Mouse (Mus musculus) myocyte (in vitro differentiated cells): ENCODE results near the gene Slc25a38. TPM values are rescaled to one million over a fixed set of nuclear protein-coding genes. Genes with fewer than 3 reads are reported as not detected.
A peak's percentile ranks its signal among the peaks of the same experiment; 100 is the strongest.

ENCODE experiments used
- H3K27me3 ChIP-seq: one replicate; pipeline ENCODE4 v1.6.1; 2011; ENCODE audit not compliant: control insufficient read depth, insufficient read depth, insufficient read length
- H3K36me3 ChIP-seq: one replicate; pipeline ENCODE4 v1.6.1; 2011; ENCODE audit not compliant: control insufficient read depth, insufficient read depth
- H3K4me2 ChIP-seq: one replicate; pipeline ENCODE4 v1.6.1; 2011; ENCODE audit warnings: low read depth, control low read depth
- H3K4me3 ChIP-seq: one replicate; pipeline ENCODE4 v1.5.1; 2011; ENCODE audit warnings: mild to moderate bottlenecking, control low read depth, moderate library complexity
- H3K79me2 ChIP-seq: one replicate; pipeline ENCODE4 v1.6.1; 2011; ENCODE audit not compliant: control insufficient read depth, insufficient read depth
- H3ac ChIP-seq: one replicate; pipeline ENCODE4 v1.6.1; 2011; ENCODE audit not compliant: control insufficient read depth, insufficient read length
- CEBPB ChIP-seq: IDR thresholded peaks from 2 replicates; pipeline ENCODE4 v1.6.1; 2011; ENCODE audit warnings: mild to moderate bottlenecking, moderate library complexity; ENCODE audit not compliant: poor library complexity, insufficient read depth, severe bottlenecking
- E2F4 ChIP-seq: IDR thresholded peaks from one replicate; pipeline ENCODE4 v1.6.1; 2011; ENCODE audit warnings: mild to moderate bottlenecking, control low read depth, moderate library complexity; ENCODE audit not compliant: insufficient read depth
- MAX ChIP-seq: IDR thresholded peaks from one replicate; pipeline ENCODE4 v1.6.1; 2011; ENCODE audit warnings: low read depth, mild to moderate bottlenecking, control low read depth
- MYOD1 ChIP-seq, 3 experiments: IDR thresholded peaks; one replicate each; pipeline ENCODE4 v1.6.1; 2011; ENCODE audit warnings: control low read depth in 2 of 3, low read depth in 2 of 3, mild to moderate bottlenecking in 2 of 3, moderate library complexity in 1 of 3; ENCODE audit not compliant: insufficient read length in 2 of 3, control insufficient read depth in 1 of 3
- MYOG ChIP-seq, 3 experiments: IDR thresholded peaks; one replicate each; pipeline ENCODE4 v1.6.1; 2011; ENCODE audit warnings: control low read depth in 2 of 3, low read depth in 2 of 3, mild to moderate bottlenecking in 2 of 3; ENCODE audit not compliant: insufficient read length in 2 of 3, control insufficient read depth in 1 of 3, insufficient read depth in 1 of 3
- POLR2A ChIP-seq: IDR thresholded peaks from one replicate; pipeline ENCODE4 v1.6.1; 2011; ENCODE audit warnings: low read depth, mild to moderate bottlenecking, control low read depth, moderate library complexity; ENCODE audit not compliant: insufficient read length
- POLR2AphosphoS2 ChIP-seq: IDR thresholded peaks from one replicate; pipeline ENCODE4 v1.6.1; 2011; ENCODE audit warnings: low read depth, control low read depth; ENCODE audit not compliant: insufficient read length
- REST ChIP-seq: IDR thresholded peaks from one replicate; pipeline ENCODE4 v1.6.1; 2011; ENCODE audit warnings: mild to moderate bottlenecking, control low read depth, moderate library complexity; ENCODE audit not compliant: insufficient read depth, insufficient read length
- SRF ChIP-seq: IDR thresholded peaks from one replicate; pipeline ENCODE4 v1.6.1; 2011; ENCODE audit warnings: low read depth; ENCODE audit not compliant: control insufficient read depth, insufficient read length
- TCF12 ChIP-seq: IDR thresholded peaks from one replicate; pipeline ENCODE4 v1.6.1; 2011; ENCODE audit warnings: mild to moderate bottlenecking, control low read depth; ENCODE audit not compliant: poor library complexity, insufficient read depth, severe bottlenecking
- TCF3 ChIP-seq: IDR thresholded peaks from one replicate; pipeline ENCODE4 v1.6.1; 2011; ENCODE audit warnings: low read depth, control low read depth; ENCODE audit not compliant: insufficient read length
- USF1 ChIP-seq: IDR thresholded peaks from one replicate; pipeline ENCODE4 v1.6.1; 2011; ENCODE audit warnings: low read depth, mild to moderate bottlenecking, control low read depth, moderate library complexity
- polyA plus RNA-seq: library from polyadenylated mRNA; unstranded; fragments of >200 nt; fragmentation: generic; extraction: Trizol; gene quantifications from one replicate; pipeline ENCODE4 v1.2.1, GENCODE M21; 2012; ENCODE audit warnings: missing spikeins

The Slc25a38 gene
- 12.9 TPM for polyA plus RNA-seq

DNA sequence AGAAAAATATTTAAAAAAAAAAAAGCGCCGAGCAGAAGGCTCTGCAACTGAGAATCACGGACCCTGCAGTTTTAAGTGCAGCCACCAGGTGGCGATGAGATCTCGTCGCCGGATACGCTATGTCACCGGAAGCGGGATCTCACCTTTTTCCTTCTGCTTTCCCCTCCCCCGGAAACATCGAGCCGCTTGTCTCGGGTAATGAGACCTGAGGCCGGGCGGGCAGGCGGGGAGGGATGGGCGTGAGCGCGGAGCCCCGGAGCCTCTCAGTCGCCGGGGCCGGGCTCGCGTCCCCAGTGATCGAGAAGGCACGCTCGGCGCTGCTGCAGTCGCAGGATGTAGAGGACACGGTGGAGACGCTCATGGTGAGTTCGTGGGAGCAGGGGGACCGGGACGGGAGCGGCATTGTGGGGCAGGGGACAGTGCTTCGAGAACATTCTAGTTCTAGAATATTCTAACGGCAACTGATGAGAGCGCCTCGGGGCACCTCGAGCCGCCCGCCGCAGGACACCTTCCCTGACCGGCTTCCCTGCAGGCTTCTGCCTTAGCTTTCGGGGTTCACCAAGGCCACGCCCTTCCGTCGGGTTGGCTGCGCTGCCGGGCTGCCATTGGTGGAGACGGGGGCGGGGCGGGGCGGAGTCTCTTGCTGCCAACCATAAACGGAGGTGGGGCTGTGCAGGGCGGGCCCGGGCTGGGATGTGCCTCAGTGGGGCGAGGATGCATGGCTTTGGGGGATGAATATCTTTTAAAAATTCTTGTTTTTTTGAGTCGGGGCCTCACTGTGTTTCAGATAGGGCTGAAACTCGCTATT lies at the start of gene Slc25a38:
TSS of gene Slc25a38 (plus strand) at position 164 of the 808 bp plus-strand sequence.
- TF ChIP-seq USF1 (no peak), POLR2AphosphoS2 (peak; percentile 61), TCF3 (no peak), SRF (peak; percentile 71), TCF12 (no peak), POLR2A (peak; percentile 69)
- H3K36me3 ChIP-seq = no peaks in the 10 kb centered on the region
- peak within 1 kb of the TSS; percentile 98 for H3K4me2 ChIP-seq
- peaks cover 7% of the 10 kb centered on the region for H3K79me2 ChIP-seq
- H3K27me3 ChIP-seq = no peaks in the 10 kb centered on the region
- H3K4me3 ChIP-seq = peak within 1 kb of the TSS; percentile 56
- H3ac ChIP-seq = peak within 1 kb of the TSS; percentile 65

DNA sequence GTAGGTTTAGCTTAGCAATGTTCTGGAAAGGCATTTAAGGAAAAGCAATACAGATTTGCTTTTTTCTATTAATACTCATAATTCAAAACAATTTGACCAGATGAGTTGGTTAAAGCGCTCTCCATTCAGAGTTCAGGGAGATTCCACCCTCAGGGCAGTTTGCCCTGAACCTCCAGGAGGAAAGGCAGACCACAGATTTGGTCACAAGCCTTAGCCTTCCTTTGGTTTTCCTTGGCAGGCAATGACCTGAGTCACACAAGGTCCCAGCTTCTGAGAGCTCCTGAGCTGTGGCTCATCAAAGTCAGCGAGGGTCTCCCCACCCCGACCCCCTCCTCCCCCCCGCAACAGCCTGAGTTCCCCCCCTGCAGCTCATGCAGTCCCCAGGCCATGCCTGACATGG lies 45.9 kb upstream of the Slc25a38 start:
- no peaks in the 10 kb centered on the region for H3K36me3 ChIP-seq
- H3K4me2 ChIP-seq = no peak overlapping the region
- no peak overlapping the region for H3K4me3 ChIP-seq
- peaks cover 13% of the 10 kb centered on the region for H3K27me3 ChIP-seq
- no peaks in the 10 kb centered on the region for H3K79me2 ChIP-seq
- no peak overlapping the region for H3ac ChIP-seq
- TF ChIP-seq E2F4 = no peak
- TF ChIP-seq CEBPB = no peak
- TF ChIP-seq SRF = no peak
- TF ChIP-seq MYOD1 (IDR thresholded peaks at IDR 0.05; ENCODE audit: control insufficient read depth in 1 of 3, insufficient read length in 2 of 3, low read depth in 2 of 3) = no peak
- no peak for TF ChIP-seq POLR2A
- no peak for TF ChIP-seq POLR2AphosphoS2
- TF ChIP-seq TCF12 = no peak
- TF ChIP-seq TCF3 = no peak
- TF ChIP-seq MAX = no peak
- TF ChIP-seq MYOG (IDR thresholded peaks at IDR 0.05; ENCODE audit: control insufficient read depth in 1 of 3, insufficient read depth in 1 of 3, insufficient read length in 2 of 3, low read depth in 2 of 3) = no peak
- TF ChIP-seq REST = no peak
- no peak for TF ChIP-seq USF1

DNA sequence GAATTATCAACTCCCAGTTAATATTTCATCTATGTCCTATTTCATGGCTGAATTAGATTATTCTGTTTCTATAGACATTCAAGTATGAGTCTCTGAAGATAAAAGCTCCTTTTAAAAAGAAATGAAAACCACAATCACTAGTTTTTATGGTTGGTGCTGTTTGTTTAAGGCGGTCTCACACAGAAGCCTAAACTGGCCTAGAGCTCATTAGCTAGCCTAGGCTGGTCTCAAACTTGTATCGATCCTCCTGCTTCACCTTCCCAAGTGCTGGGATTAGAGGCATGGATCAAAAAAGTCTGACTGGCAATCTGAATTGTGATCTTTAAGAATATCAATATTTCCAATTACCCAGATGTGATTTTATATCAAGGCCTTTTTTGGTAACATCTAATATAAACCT lies 42.6 kb upstream of the Slc25a38 start:
- H3K27me3 ChIP-seq = peaks cover 13% of the 10 kb centered on the region
- H3ac ChIP-seq = no peak overlapping the region
- H3K4me2 ChIP-seq = no peak overlapping the region
- TF ChIP-seq MAX (no peak), USF1 (no peak), MYOG (IDR thresholded peaks at IDR 0.05; ENCODE audit: control insufficient read depth in 1 of 3, insufficient read depth in 1 of 3, insufficient read length in 2 of 3, low read depth in 2 of 3) (no peak), MYOD1 (IDR thresholded peaks at IDR 0.05; ENCODE audit: control insufficient read depth in 1 of 3, insufficient read length in 2 of 3, low read depth in 2 of 3) (no peak), SRF (no peak), POLR2AphosphoS2 (no peak), POLR2A (no peak), E2F4 (no peak), CEBPB (no peak), TCF3 (no peak), REST (no peak), TCF12 (no peak)
- no peaks in the 10 kb centered on the region for H3K36me3 ChIP-seq
- no peaks in the 10 kb centered on the region for H3K79me2 ChIP-seq
- H3K4me3 ChIP-seq = no peak overlapping the region

DNA sequence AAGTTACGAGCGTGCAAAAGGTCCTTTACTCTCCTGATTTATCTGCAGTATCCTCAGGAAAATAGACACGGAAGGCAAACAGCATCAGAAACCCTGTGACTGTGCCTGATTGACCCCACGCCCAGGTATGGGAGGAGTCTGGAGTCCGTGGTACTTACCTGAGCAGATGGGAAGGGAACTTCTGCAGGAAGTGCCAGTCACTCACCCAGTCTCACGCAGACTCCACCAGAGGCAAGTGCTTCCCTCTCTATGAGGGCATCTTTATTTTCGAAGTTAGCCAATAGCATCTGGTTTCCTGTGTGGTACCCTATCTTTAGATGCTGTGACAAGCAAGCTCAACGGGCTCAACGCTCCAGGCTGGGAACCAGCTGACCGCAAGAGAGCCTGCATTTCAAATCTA lies 42.1 kb upstream of the Slc25a38 start:
- no peak overlapping the region for H3ac ChIP-seq
- no peak overlapping the region for H3K4me2 ChIP-seq
- H3K79me2 ChIP-seq = no peaks in the 10 kb centered on the region
- H3K36me3 ChIP-seq = no peaks in the 10 kb centered on the region
- peaks cover 13% of the 10 kb centered on the region for H3K27me3 ChIP-seq
- H3K4me3 ChIP-seq = no peak overlapping the region
- no peak for TF ChIP-seq TCF3
- no peak for TF ChIP-seq SRF
- TF ChIP-seq POLR2A = no peak
- no peak for TF ChIP-seq MAX
- no peak for TF ChIP-seq TCF12
- TF ChIP-seq E2F4 = no peak
- no peak for TF ChIP-seq CEBPB
- no peak for TF ChIP-seq POLR2AphosphoS2
- TF ChIP-seq REST = no peak
- TF ChIP-seq USF1 = no peak
- TF ChIP-seq MYOD1 (IDR thresholded peaks at IDR 0.05; ENCODE audit: control insufficient read depth in 1 of 3, insufficient read length in 2 of 3, low read depth in 2 of 3) = no peak
- no peak for TF ChIP-seq MYOG (IDR thresholded peaks at IDR 0.05; ENCODE audit: control insufficient read depth in 1 of 3, insufficient read depth in 1 of 3, insufficient read length in 2 of 3, low read depth in 2 of 3)
